Mouse (Mus musculus) urinary bladder, postnatal 25 days (tissue): ENCODE data around the gene Cad.
A peak's percentile ranks its signal among the peaks of the same experiment; 100 is the strongest.
"Not testable (repeated sequence)": the region's sequence is repeated elsewhere in the genome, so short reads cannot be mapped to it uniquely, and the experiment has no call there.

Source experiments
- DNase-seq: peaks from one replicate; pipeline ENCODE4 v3.0.0; 2022; ENCODE audit warnings: low spot score

The Cad gene

DNA sequence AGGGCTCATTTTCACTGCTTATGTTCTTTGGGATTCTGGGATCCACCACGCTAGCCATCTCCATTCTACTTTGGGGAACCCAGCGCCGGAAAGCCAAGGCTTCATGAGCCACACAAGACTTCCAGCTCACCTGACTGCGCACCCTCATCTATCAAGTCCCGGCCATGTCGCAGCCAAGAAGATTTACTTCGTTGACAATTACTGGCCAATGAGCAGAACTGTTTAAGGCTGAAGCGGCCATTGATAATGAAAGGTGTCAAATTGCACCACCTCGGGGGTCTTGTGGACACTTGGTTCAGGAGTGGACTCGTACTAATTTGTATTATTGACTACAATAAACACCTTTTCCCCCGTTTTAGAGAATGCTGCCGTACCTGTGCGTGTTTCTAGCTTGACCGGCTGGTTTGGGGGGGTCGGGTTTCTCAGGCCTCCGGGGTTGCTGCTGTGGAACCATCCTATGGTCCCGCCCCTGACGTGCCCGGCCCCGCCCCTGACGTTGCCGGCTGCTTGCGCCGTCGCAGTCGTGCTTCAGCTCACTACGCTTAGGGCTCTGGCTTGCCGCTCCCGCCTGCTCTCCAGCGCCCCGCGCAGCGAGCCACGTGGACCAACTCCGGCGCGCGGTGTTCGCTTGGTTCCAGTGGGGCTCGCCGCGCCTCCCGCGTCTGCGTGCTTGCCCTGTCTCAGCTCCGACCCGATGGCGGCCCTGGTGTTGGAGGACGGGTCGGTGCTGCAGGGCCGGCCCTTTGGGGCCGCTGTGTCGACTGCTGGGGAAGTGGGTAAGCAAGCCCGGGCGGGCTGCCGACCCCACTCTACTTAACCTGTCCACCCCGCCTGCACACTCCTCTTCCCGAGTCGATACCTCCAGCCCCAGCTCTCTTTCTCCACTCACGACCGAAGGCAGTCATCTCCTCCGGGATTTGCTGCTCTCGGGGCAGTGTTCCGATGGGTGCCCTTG, at the start of gene Cad:
Cad (plus strand) TSS at position 520 of the 955 bp plus-strand sequence.
- DNase-seq: peak; percentile 95

DNA sequence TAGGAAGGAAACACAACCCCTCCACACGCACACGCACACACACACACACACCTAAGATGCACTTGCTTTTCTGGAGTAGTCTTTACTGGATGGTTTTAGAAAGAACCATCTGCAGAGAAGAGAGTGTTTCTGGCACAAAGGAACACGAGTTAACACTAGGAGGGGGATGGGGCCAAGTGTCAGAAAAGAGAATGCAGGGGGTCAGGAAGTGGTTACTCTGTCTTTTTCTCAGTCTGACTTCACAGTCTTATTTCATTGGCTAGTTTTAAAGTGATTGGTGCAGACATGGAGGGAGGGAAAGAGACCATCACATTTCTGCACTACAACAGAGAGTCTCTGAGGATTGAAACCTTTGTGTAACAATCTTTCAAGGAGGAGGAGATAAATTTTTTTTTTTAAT, 41.8 kb upstream of the Cad start:
- DNase-seq: no peak

DNA sequence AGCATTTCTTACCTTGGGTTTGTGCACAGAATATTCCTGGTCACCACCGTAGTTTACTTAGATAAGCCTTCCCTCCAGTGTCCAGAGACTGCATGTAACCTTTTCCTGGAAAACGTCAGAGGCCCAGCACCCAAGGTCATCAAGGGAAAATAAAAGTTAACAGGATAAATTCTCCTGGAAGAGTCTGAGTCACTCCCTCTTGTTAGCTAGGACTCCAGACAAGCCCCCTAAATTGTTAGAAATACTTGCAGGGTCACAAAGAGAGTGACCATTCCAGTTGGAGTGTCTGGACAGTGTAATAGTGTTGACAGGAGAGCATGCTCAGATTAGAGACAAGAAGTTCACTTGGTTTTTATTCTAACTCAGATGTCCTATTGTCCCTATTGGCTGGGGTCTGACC, 38.7 kb upstream of the Cad start:
- no peak for DNase-seq

DNA sequence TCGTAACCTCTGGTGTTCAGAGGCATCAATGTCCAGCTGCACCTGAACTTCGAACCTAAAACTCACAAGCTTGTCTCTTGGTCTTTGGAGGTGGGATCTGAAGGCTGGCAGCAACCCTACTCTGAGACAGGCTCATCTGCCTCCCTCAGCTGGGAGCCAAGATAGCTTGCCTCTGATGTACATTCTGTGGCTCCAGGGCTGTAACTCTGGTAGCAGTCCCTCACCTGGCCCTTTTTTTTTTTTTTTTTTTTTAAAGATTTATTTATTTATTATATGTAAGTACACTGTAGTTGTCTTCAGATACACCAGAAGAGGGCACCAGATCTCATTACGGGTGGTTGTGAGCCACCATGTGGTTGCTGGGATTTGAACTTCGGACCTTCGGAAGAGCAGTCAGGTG, 32.8 kb upstream of the Cad start:
- DNase-seq: not testable (repeated sequence)

DNA sequence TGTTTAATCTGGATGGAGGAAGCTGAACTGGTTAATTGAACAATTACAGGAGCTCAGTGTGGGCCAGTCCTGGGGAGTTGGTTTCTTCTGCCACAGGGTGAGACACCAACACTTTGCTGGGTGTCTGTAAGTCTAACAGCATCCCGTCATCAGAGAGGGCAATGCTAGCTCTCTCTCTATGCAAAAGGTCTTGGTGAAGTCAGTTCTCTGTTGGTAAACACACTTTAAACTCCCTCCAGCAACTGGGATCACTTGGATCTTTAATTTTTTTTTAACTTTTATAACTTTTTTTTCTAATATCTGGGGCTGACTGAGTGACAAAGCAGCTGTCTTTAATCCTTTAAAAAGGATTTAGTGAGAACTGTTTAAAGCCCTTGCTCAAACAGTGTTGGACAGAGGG, 31.9 kb upstream of the Cad start:
- no peak for DNase-seq

DNA sequence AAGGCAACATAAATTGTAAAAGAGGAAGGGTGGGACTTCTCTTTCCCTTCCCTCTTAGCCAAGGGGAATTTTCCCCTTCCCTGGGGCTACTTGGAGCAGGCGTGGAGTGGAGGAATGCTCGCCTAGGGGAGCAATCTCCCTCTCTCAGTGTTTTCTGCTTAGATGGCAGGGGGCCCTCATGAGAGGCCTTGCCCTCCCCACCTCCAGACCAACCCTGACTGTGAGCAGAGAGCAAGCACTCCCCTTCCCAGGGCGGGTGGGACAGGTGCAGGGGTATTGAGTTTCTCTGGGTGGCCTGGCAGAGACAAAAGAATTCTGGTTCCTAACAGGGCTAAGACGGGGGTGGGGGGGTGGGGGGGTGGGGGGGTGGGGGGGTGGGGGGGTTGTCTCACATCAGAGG, 31.3 kb upstream of the Cad start:
- DNase-seq: no peak

DNA sequence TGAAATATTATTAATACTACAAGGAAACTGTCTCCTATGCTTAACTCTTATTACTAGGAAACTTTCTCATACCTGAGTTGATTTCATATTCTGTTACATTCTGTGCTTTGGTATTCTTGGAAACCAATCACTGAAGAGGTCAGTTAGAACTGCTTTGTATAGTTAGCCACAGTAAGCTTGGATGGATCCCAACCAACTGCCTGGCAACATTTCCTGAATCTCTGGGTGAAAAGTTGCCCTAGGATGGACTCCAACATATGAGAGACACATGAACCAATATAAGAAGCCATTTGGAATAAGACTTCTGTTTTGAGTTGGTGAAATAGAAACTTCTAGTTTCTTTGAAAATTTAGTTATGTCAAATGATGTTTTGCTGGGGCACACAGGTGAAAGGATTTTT, 29.9 kb upstream of the Cad start:
- no peak for DNase-seq

DNA sequence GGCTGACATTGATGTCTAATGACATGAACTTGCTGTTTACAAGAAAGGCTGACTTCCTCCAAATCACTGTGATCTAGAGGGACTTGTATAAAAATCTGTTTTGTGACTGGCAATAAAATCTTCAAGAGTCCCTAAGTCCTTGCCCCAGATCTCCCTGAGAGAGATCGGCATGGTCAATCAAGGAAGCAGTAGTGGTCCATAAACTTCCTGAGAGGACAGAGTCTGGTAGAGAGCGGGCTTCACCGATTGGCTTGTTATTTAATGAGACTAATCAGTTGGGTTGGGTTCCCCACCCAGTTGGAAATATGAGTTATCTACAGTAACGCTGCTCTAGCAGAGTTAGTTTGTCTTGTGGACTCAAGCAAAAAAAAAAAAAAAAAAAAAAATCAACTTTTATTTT, 23.7 kb upstream of the Cad start:
- DNase-seq: no peak

DNA sequence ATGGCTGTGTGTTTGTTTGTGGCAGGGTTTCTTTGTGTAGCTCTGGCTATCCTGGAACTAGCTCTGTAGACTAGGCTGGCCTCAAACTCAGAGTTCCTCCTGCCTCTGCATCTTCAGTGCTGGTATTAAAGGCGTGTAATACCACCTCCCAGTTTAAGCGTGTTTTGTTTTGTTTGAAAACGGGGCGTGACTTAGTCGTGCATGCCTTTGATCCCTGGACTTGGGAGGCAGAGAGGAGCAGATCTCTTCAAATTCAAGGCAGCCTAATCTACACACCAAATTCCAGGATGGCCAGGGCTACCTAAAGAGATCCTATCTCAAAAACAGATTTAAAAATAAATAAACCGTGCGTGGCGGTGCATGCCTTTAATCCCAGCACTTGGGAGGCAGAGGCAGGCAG, 23.1 kb upstream of the Cad start:
- DNase-seq: no peak

DNA sequence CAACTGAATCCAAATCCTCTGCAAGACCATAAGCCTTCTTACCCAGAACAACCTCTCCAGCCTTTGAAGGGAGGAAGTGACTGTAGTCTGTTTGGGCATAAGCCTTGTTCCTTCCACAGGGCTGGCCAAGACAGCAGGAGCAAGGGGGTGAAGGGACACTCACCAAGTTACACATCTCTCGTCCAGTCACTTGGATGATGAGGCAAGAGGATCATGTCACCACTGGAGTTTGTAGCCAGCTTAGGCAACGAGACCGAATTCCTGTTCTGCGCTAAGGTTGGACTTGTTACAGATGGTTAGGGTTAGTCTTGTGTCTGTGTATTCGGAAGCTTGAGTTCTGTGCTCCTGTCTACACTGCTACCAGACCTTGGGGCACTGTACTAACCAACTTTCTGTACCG, 19.9 kb upstream of the Cad start:
- no peak for DNase-seq

DNA sequence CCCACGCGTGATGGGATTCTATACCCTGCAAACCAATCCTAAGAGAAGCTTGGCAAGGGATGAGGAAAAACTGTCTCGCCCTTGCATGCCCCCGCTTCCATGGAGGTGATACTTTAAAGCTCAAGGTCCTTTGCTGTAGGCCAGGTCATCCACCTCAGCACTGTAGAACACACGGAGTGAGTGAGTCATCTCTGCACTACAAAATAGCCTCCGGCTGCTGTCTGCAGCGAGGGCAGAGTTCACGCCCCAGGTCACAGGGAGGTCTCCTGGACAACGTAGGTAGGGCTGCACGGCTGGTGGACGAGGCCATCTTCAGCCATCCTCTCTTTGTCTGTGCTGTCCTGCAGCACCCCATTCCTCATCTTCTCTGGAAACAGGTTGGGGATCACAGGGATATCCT, 18.0 kb upstream of the Cad start:
- not testable (repeated sequence) for DNase-seq

DNA sequence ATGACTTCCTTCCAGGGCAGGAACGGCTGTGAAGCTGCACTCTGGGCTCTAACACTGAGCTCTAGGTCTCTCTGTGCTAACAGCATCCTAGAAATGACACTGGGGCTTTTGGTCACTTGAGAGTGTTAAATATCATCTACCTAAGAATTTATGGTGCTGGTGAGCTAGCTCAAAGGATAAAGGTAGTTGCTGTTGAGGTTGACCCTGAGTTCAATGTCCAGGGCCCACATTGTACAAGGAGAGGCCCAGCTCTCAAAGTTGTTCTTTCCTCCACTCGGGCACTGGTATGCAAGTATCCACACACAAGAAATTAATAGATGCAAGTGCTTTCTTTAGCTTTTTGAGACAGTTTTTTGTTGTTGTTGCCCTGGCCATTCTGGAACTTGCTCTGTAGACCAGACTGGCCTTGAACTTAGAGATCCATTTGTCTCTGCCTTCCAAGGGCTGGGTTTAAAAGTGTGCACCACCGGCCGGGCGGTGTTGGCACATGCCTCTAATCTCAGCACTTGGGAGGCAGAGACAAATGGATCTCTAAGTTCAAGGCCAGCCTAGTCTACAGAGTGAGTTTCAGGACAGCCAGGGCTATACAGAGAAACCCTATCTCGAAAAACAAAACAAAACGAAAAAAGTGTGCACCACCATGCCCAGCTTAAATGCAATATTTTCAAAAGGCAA, 16.3 kb upstream of the Cad start:
- no peak for DNase-seq

DNA sequence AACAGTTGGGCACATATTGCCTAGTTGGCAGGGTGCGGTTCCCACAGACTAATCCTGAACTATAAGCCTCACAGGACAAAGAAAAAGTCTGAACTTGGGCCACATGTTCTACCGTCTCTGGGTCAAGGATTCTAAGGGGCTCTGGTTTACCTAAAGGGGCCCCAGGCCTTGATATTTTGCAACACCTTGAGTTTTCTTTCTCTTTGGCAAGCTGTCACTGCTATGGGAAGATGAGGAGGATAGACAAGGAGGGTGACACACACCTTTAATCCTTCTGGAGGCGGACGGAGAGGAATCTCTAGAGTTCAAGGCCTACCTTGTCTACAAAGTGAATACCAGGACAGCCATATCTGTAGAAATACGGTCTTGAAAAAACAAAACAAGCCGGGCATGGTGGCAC, 8.2 kb upstream of the Cad start:
- DNase-seq: no peak

DNA sequence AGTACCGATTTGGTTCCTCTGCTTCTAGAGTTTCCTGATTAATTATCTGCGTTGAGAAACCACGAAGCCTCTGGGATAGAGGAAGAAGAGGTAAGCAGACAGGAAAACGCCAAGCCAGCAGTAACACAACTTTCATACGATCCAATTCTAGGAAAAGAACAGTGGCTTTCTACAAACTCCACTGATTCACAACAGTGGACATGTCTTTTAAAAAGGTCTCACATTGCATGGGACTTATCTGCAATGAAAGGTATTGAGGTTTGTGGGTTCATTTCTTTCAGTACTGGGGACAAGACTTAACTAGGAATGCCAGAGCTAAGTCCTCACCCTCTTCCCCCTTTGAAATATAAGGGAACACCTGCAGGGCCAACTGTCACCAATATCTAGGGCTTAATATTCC, 7.5 kb upstream of the Cad start:
- no peak for DNase-seq

DNA sequence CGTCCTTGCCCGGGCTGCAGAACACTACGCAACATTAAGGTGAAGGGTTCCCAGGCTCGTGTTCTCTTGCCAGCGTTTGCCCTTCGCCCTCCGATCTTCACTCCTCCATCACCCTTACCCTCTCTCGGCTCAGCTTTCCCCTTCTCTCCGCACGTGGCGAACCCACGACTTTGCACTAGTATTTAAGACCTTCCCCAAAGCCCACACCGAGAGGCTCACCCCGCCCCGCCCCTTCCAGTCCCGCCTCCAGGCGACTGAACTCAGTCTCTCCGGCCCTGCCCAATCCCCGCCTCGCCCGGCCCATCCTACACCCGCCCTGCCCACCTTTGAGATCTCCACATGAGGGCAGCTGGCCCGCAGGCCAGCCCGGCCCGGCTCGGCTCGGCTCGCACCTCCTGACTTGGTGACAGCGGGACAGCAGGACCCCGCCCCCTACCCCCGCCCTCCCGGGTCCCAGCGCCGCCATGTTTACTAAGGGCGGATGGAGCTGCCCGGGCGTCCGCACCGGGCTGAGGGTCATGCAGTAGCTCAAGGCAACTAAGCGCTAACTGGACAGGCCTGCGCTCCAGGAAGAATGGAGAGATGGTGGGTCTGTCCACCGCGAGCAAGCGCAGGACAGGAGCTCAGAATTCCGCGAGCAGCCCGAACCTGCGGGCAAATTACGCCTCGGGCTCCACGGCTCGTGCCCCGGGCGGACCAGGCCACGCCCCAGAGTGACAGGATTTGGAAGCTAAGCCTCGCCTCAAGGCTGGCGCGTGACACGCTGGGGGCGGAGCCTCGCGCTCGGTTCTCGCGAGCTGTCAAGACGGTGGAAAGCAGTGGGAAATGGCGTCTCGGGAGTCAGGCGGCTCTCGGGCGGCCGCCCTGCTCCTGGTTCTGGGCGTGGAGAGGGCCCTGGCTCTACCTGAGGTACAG, 6.5 kb upstream of the Cad start, which contains the start of gene Atraid:
Atraid (plus strand) TSS at position 465 of the 915 bp plus-strand sequence.
- peak; percentile 98 for DNase-seq

DNA sequence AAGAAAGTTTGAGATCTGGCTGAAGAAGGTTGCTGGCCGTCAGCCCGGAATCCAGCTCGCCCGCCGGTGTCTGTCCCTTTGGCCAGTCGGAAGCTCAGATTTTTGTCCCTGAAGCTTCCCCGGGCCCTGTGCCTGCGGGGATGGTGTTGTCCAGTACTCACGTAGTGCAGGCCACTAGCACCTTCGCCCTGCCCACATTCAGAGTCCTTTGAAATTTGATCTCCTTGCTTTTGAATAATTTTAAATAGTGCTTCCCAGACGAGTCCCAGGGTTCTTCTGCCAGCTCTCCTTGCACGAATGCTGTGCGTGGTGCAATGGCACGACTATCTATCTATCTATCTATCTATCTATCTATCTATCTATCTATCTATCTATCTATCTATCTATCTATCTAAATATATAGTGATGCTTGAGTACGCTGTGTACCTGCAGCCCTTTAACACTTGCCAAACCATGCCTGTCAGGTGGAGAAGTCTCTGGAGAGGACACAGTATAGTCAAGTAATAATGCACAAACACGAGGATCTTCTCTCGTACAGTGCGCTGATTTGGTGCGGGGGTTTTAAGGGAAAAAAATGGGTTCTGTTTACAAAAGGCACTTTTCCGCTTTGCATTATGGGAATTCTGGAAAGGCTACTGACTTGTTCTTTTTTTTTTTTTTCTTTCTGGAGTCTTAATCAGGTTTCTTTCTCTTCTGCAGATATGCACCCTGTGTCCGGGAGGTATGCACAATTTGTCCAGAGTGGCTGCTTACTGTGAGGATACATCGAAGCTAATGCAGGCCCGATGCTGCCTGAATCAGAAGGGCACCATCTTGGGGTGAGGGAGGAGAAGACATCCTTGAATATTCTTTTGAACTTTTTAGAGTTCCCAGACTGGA, 5.6 kb upstream of the Cad start, which contains the start of gene Slc5a6:
Slc5a6 (minus strand) TSS at position 162 of the 879 bp plus-strand sequence.
- peak; percentile 24 for DNase-seq

DNA sequence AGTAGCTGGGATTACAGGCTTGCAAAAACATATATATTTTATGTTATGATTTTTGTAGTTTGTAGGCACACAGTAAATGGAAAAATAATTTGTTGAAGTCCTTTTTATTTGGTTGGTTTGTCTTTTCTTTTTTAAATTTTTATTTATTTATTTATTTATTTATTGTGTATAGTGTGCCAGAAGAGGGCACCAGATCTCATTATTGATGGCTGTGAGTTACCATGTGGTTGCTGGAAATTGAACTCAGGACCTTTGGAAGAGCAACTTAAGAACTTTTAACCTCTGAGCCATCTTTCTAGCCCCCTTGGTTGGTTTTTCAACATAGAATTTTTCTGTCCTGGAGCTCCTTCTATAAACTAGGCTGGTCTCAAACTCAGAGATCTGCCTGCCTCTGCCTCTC, 4.2 kb upstream of the Cad start:
- DNase-seq: no peak

DNA sequence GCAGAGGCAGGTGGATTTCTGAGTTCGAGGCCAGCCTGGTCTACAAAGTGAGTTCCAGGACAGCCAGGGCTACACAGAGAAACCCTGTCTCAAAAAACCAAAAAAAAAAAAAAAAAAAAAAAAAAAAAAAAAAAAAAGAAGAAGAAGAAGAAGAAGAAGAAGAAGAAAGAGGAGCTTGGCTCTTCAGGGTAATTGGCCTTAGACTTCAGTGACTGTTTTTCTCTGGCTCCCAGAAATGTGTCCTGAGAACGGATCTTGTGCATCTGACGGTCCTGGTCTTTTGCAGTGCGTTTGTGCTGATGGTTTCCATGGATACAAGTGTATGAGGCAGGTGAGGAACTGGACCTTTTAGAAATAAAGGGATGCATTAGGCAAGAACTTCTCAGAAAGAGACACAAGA, 852 bp upstream of the Cad start:
- not testable (repeated sequence) for DNase-seq

DNA sequence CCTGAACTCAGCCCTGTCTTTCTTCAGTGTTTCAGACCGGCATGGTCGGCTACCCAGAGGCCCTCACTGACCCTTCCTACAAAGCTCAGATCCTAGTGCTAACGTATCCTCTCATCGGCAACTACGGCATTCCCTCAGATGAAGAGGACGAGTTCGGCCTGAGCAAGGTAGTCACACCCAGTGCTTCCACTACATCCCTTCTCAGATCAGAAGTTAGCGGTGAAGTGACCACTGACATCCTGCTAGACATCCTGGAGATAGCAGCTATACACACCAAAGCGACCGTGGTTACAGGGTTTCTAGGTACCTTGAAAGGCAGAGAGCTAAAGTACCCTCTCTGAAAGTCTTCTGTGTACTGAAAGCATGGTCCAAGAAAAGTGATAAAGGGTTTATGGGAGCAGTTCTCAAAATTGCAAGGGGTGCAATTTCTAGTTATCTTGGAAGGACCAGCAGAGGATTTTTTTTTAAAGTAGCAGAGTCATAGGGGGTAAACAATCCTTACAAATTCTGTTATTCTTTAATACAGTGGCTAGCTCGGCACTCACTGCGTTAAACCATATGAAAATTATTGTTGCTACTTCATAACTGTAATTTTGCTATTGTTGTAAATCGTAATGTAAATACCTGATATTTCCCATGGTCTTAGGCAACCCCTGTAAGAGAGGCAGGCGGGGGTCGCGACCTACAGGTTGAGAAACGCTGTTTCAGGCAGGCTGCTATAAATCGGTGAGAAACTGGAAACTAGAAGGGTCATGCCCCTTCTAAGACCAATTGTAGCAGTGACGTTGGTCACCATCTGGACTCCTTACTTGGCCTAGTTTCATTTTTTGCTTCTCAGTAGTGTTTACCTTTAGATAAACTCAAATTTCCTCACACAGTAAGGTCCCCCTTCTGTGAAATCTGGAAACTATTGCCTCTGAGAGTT, 898 bp downstream of the Cad start:
- no peak for DNase-seq

DNA sequence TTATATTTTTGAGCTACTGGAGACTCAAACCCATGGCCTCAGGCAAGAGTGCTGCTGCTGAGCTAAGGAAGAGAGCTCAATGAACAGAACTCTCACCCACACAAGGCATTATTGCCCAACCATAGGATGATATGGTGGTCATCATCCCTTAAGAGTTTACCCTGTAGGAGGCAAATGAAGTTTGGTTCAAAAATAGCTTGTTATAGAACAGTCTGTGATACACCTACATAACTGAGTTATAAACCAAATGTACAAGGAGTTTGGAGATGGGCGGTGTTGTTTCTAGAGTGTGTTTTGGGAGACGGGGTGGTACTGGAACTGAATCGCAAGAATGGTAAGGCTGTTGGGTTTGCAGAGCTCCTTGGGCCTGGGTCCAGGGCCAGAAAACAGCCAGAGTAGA, 15.2 kb downstream of the Cad start:
- no peak for DNase-seq
